Comparison of ENCODE assay signal across 26 mouse cellular contexts in genomic region chr5:52793230-52793629, GRCm38 (mm10). TPM values are rescaled to one million over a fixed set of nuclear protein-coding genes. Genes with fewer than 3 reads are reported as not detected.
DNase-seq lines count a peak whose midpoint lies in the region; ATAC-seq and TF ChIP-seq lines count a peak whose summit lies in the region.
"Had no signal": no experiment of that assay in that cellular context is flagged by ENCODE, and none has a peak within 500 bp of the region (broad histone marks: within the 10 kb centered on the region; RNA-seq: fewer than 3 reads in every experiment).

No protein-coding gene starts in this region.

- WGBS in hindbrain, embryonic 14.5 days = 98% methylated on average over 9 of the region's 9 CpGs

- no peak for TF ChIP-seq RAD21 in MEL (IDR thresholded peaks at IDR 0.05; ENCODE audit: low read depth, low read length)

- H3K36me3 ChIP-seq in MEL (ENCODE audit: control insufficient read depth in 1 of 2, insufficient read depth in 2 of 2, low read length in 2 of 2) = no peaks in the 10 kb centered on the region; a peak in 1 of 4 replicates
- peaks cover 23% of the 10 kb centered on the region for H3K36me3 ChIP-seq in hindbrain, embryonic 14.5 days (replicated peaks; ENCODE audit: control insufficient read depth, insufficient read depth)

- DNase-seq in MEL (ENCODE audit: low read depth, low spot score) = no peak
- DNase-seq in right cerebral cortex, postnatal 36 days (ENCODE audit: low spot score in 2 of 2) = no peak
- no peak for DNase-seq in hindbrain, embryonic 14.5 days (ENCODE audit: low spot score)
- DNase-seq in embryo, embryonic 10 days (ENCODE audit: low spot score) = no peak
- DNase-seq: adrenal gland, adult 2 months; adrenal gland, postnatal 14 days; cerebellum, adult 18-20 months; cerebellum, adult 9-10 months; cerebellum, postnatal 14 days; embryo, embryonic 11 days; gastrocnemius, postnatal 25 days; heart, postnatal 10 days; heart, postnatal 36 days had no signal

- no peak for TF ChIP-seq POLR2A in MEL (IDR thresholded peaks at IDR 0.05; ENCODE audit: control insufficient read depth in 1 of 2, insufficient read depth in 1 of 2, low read depth in 1 of 2, low read length in 2 of 2, poor library complexity in 1 of 2)

- no peaks in the 10 kb centered on the region for H3K79me2 ChIP-seq in MEL (ENCODE audit: control insufficient read depth, insufficient read depth, low read length, poor library complexity)

- H3K4me3 ChIP-seq in MEL (ENCODE audit: control insufficient read depth in 1 of 2, insufficient read depth in 1 of 2, low read depth in 2 of 2, low read length in 2 of 2) = no peak overlapping the region
- no peak overlapping the region for H3K4me3 ChIP-seq in hindbrain, embryonic 14.5 days (replicated peaks; ENCODE audit: low read length)
- H3K4me3 ChIP-seq: embryonic facial prominence, embryonic 10.5 days; embryonic facial prominence, embryonic 13.5 days; erythroblast, embryonic 14.5 days; forebrain, embryonic 12.5 days; forebrain, embryonic 15.5 days; heart, embryonic 15.5 days; hindbrain, embryonic 10.5 days; hindbrain, embryonic 15.5 days had no signal

- H3K9ac ChIP-seq in MEL (ENCODE audit: control insufficient read depth, low read depth, low read length, poor library complexity, severe bottlenecking) = no peak overlapping the region; the same call in 1 of the 2 replicates
- no peak overlapping the region for H3K9ac ChIP-seq in hindbrain, embryonic 14.5 days
- H3K9ac ChIP-seq: embryonic facial prominence, embryonic 13.5 days; forebrain, embryonic 12.5 days; forebrain, embryonic 15.5 days; heart, embryonic 15.5 days; hindbrain, embryonic 15.5 days had no signal

- ATAC-seq in common myeloid progenitor, adult 5-6 weeks (replicated peaks; ENCODE audit: low read depth, poor library complexity, severe bottlenecking) = peak; percentile 47
- peak; percentile 60 for ATAC-seq in megakaryocyte, adult 5-6 weeks (ENCODE audit: poor library complexity, severe bottlenecking)
- no peak for ATAC-seq in hindbrain, embryonic 14.5 days (ENCODE audit: low FRiP score)
- ATAC-seq: forebrain, embryonic 15.5 days; intestine, postnatal 0 days had no signal

- no peak overlapping the region for H3K4me2 ChIP-seq in hindbrain, embryonic 14.5 days (replicated peaks)
- H3K4me2 ChIP-seq: embryonic facial prominence, embryonic 13.5 days; forebrain, embryonic 12.5 days; forebrain, embryonic 15.5 days; heart, embryonic 11.5 days; heart, embryonic 15.5 days; hindbrain, embryonic 15.5 days had no signal

- H3K27ac ChIP-seq in MEL (ENCODE audit: control insufficient read depth, low read depth, low read length) = no peak overlapping the region; the same call in 1 of the 2 replicates
- no peak overlapping the region for H3K27ac ChIP-seq in hindbrain, embryonic 14.5 days
- H3K27ac ChIP-seq: embryonic facial prominence, embryonic 10.5 days; embryonic facial prominence, embryonic 13.5 days; forebrain, embryonic 12.5 days; forebrain, embryonic 15.5 days; heart, embryonic 15.5 days; hindbrain, embryonic 10.5 days; hindbrain, embryonic 15.5 days had no signal

- peaks cover 0 to 8% of the 10 kb centered on the region in 2 experiments; a peak in 1 of 4 replicates for H3K4me1 ChIP-seq in MEL (ENCODE audit: control insufficient read depth in 1 of 2, insufficient read depth in 2 of 2, low read length in 2 of 2)
- no peaks in the 10 kb centered on the region for H3K4me1 ChIP-seq in hindbrain, embryonic 14.5 days (replicated peaks; ENCODE audit: control insufficient read depth, insufficient read depth, low read length)
- H3K4me1 ChIP-seq: embryonic facial prominence, embryonic 13.5 days; forebrain, embryonic 12.5 days; forebrain, embryonic 15.5 days; heart, embryonic 15.5 days; hindbrain, embryonic 10.5 days; hindbrain, embryonic 15.5 days had no signal

- no peaks in the 10 kb centered on the region for H3K9me3 ChIP-seq in MEL (replicated peaks; ENCODE audit: insufficient read depth, low read length)
- no peaks in the 10 kb centered on the region for H3K9me3 ChIP-seq in hindbrain, embryonic 14.5 days (ENCODE audit: control insufficient read depth, low read length)
- H3K9me3 ChIP-seq: embryonic facial prominence, embryonic 10.5 days; embryonic facial prominence, embryonic 13.5 days; forebrain, embryonic 12.5 days; forebrain, embryonic 15.5 days; heart, embryonic 15.5 days; hindbrain, embryonic 10.5 days; hindbrain, embryonic 15.5 days had no signal

- no peak for TF ChIP-seq CTCF in MEL (IDR thresholded peaks at IDR 0.05 in 2 of 3, conservative IDR thresholded peaks at IDR 0.05 in 1 of 3; ENCODE audit: control insufficient read depth in 1 of 3, insufficient read depth in 1 of 3, low read depth in 2 of 3, low read length in 3 of 3, poor library complexity in 1 of 3, severe bottlenecking in 1 of 3)

- peak; percentile 22 to 62; a peak in 2 of 4 replicates for TF ChIP-seq EP300 in MEL (IDR thresholded peaks at IDR 0.05; ENCODE audit: low read depth in 1 of 2, low read length in 2 of 2)

- no peaks in the 10 kb centered on the region for H3K27me3 ChIP-seq in MEL (ENCODE audit: control insufficient read depth in 1 of 2, insufficient read depth in 2 of 2, low read length in 2 of 2)
- H3K27me3 ChIP-seq in hindbrain, embryonic 14.5 days (ENCODE audit: control insufficient read depth, insufficient read depth, low read length) = no peaks in the 10 kb centered on the region
- H3K27me3 ChIP-seq: embryonic facial prominence, embryonic 13.5 days; forebrain, embryonic 12.5 days; forebrain, embryonic 15.5 days; heart, embryonic 15.5 days; hindbrain, embryonic 15.5 days; Patski had no signal

TF ChIP-seq in MEL, 35 proteins besides CTCF, POLR2A, EP300 and RAD21:
- TF ChIP-seq POLR2AphosphoS5 (IDR thresholded peaks at IDR 0.05; ENCODE audit: borderline replicate concordance, low read depth, low read length) (no peak), BHLHE40 (IDR thresholded peaks at IDR 0.05; ENCODE audit: borderline replicate concordance, low read depth, low read length) (no peak), RCOR1 (IDR thresholded peaks at IDR 0.05; ENCODE audit: low read depth, low read length) (no peak), MAX (IDR thresholded peaks at IDR 0.05; ENCODE audit: low read length) (no peak), ZMIZ1 (IDR thresholded peaks at IDR 0.05; ENCODE audit: low read depth, low read length) (no peak), GABPA (IDR thresholded peaks at IDR 0.05; ENCODE audit: low read depth, low read length) (no peak), HCFC1 (IDR thresholded peaks at IDR 0.05; ENCODE audit: low read depth, low read length) (no peak), CHD1 (IDR thresholded peaks at IDR 0.05; ENCODE audit: low read depth, low read length) (no peak), POLR2AphosphoS2 (IDR thresholded peaks at IDR 0.05; ENCODE audit: low read length) (no peak), MAZ (IDR thresholded peaks at IDR 0.05; ENCODE audit: low read depth, low read length) (no peak), ZC3H11A (IDR thresholded peaks at IDR 0.05; ENCODE audit: low read depth, low read length) (no peak), USF2 (IDR thresholded peaks at IDR 0.05; ENCODE audit: borderline replicate concordance in 1 of 2, insufficient read depth in 1 of 2, low read depth in 1 of 2, low read length in 2 of 2) (no peak), TAL1 (IDR thresholded peaks at IDR 0.05; ENCODE audit: low read length) (no peak), CHD2 (IDR thresholded peaks at IDR 0.05; ENCODE audit: low read length) (no peak), NELFE (IDR thresholded peaks at IDR 0.05; ENCODE audit: low read depth, low read length) (no peak), MXI1 (IDR thresholded peaks at IDR 0.05; ENCODE audit: low read depth, low read length) (no peak), SIN3A (IDR thresholded peaks at IDR 0.05; ENCODE audit: low read length) (no peak), ZKSCAN1 (IDR thresholded peaks at IDR 0.05; ENCODE audit: low read depth, low read length) (no peak), MEF2A (IDR thresholded peaks at IDR 0.05; ENCODE audit: extremely low read depth, insufficient replicate concordance, low read depth, low read length, poor library complexity, severe bottlenecking) (no peak)

RNA-seq across cellular contexts. Expression of gene Zcchc4, which starts 18.0 kb away (rescaled TPM):
- 0.65 and 1.0 TPM in 2 replicates for total RNA-seq in MEL (2012; rRNA removed)
- polyA plus RNA-seq in MEL (2012; ENCODE audit: insufficient read depth in 1 of 2, insufficient read length in 2 of 2, low read depth in 1 of 2, low replicate concordance in 2 of 2, missing spikeins in 1 of 2) = under 1 TPM in 1 of 2 experiments, not detected in 1; 0.67 TPM
- 18.5 and 19.2 TPM in 2 replicates for total RNA-seq in common myeloid progenitor, adult 5-6 weeks (2017)
- 12.1 and 16.4 TPM in 2 replicates for total RNA-seq in megakaryocyte, adult 5-6 weeks (2015)
- total RNA-seq in megakaryocyte, adult 5-6 weeks (2017) = 9.2 and 11.8 TPM in 2 replicates
- 9.3 and 11.0 TPM in 2 replicates for polyA plus RNA-seq in hindbrain, embryonic 14.5 days (2014; fragmentation: Nextera tagmentation; extraction: Ambion mirVana)

RNA-seq across cellular contexts. Expression of gene Anapc4, which starts 40.6 kb away (rescaled TPM):
- 56.6 and 57.2 TPM in 2 replicates for total RNA-seq in MEL (2012; rRNA removed)
- 100 to 1,000 TPM in 1 of 2 experiments, 10 to 100 TPM in 1; 56.4 to 159 TPM for polyA plus RNA-seq in MEL (2012; ENCODE audit: insufficient read depth in 1 of 2, insufficient read length in 2 of 2, low read depth in 1 of 2, low replicate concordance in 2 of 2, missing spikeins in 1 of 2)
- 58.1 and 88.8 TPM in 2 replicates for total RNA-seq in common myeloid progenitor, adult 5-6 weeks (2017)
- 47.1 and 50.1 TPM in 2 replicates for total RNA-seq in megakaryocyte, adult 5-6 weeks (2015)
- total RNA-seq in megakaryocyte, adult 5-6 weeks (2017) = 60.6 and 77.7 TPM in 2 replicates
- polyA plus RNA-seq in hindbrain, embryonic 14.5 days (2014; fragmentation: Nextera tagmentation; extraction: Ambion mirVana) = 116 and 117 TPM in 2 replicates

RNA-seq across cellular contexts. Expression of gene Pi4k2b, which starts 51.9 kb away (rescaled TPM):
- 10.4 and 11.3 TPM in 2 replicates for total RNA-seq in MEL (2012; rRNA removed)
- 10 to 100 TPM in 1 of 2 experiments, not detected in 1; 11.0 TPM for polyA plus RNA-seq in MEL (2012; ENCODE audit: insufficient read depth in 1 of 2, insufficient read length in 2 of 2, low read depth in 1 of 2, low replicate concordance in 2 of 2, missing spikeins in 1 of 2)
- total RNA-seq in common myeloid progenitor, adult 5-6 weeks (2017) = 19.6 and 23.7 TPM in 2 replicates
- total RNA-seq in megakaryocyte, adult 5-6 weeks (2015) = 15.0 and 16.1 TPM in 2 replicates
- 12.2 and 17.2 TPM in 2 replicates for total RNA-seq in megakaryocyte, adult 5-6 weeks (2017)
- 7.4 and 7.6 TPM in 2 replicates for polyA plus RNA-seq in hindbrain, embryonic 14.5 days (2014; fragmentation: Nextera tagmentation; extraction: Ambion mirVana)
